Mouse (Mus musculus): ENCODE results near the gene Chtf18.
A peak's percentile ranks its signal among the peaks of the same experiment; 100 is the strongest.

Gene Chtf18

DNA sequence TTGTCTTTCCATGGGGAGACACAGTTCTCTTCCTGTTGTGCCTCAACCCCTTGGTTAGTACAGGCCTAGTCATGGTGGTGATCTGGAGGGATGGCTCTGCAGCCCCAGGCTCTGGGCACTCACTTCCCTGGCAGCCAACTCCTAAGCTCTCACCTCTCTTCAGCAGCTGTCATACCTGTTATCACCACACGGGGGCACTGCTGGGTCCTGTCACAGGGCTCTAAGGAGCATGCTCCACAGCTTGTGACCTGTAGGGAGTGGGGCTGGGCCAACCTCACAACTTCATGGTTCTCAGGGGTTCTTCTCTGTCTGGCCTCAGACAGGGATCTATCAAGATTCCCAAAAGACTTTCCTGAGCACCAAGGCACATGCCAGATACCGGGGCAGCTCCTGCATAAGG, 4.9 kb upstream of the Chtf18 start:
- peak; percentile 76 for DNase-seq

- no peak for DNase-seq
Observed at GRCm38 (mm10) chr17:25728009-25728270, 721 bp upstream of the Chtf18 start.

DNA sequence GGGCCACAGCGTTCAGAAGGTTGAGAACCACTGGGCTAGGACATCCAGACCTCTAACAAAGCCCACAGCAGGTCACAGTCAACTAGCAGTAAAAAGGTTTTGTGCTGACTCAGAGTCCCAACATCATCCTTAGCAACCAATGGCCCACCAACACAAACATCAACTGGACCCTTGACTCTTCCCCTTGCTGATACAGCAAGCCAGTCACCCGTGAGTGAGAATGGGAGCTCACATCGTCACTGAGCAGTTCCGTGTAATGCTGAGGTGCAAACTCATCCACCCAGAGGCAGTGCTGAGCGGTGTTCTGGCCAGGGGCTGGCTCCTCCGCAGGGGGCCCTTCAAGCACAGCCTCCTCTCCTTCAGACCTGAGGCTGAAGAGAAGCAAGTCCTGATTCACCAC, 2.0 kb downstream of the Chtf18 start:
- DNase-seq, result no peak

DNA sequence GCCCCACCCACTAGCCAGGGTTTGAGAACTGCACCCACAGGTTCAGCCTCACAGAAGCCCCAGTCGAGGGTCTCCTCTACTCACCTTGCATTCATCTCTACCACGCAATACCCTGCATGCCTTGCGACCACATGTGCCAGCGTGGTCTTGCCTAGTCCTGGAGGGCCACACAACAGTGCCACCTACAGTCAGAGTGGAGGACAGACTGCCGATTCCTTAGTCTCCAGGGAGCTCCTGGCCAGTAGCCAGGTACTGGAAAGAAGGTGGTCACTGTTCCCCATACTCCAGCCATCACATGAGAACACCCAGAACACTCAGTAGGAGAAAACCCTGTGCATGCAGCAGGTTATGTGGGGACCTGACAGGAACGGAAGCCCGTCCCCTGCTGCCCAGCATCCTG, 3.3 kb downstream of the Chtf18 start:
- no peak for DNase-seq

DNA sequence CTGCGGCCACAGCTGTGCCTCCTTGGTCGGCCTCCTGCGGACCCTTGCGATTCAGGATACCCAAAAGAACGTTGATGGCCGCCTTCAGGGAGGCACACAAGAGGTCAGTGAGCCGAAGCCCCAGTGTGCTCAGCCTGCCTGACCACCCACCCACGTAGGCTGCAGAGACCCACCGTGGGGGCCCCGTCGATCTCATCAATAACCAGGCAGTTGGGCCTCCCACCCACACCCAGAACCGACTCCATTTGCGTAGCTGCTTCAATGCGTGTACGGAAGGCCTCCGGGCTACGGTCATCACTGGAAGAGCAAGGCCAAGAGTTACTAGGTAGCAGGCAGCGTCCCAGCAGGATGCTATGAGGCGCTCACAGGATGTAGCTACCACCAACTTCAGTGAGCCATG, 3.7 kb downstream of the Chtf18 start:
- no peak for DNase-seq

DNA sequence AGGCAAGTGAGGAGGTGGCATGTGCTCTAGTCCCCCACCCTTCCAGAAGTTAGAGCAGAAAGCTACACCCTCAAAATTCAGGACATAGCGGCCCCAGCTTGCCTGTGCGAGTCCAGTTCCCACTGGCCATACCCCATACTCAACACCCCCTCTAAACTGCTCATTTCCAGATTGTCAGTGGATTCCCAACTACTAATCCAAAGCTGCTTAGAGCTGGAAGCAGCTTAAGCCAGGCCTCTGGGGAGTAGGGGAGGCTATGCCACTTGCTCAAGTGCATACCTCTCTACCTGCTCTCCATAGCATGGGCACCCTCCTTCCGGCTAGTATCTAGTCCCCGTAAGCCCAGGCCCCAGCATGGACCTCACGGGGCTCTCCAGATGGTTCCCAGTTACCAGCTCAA, 5.7 kb downstream of the Chtf18 start:
- no peak for DNase-seq

GRCm38 (mm10) chr17:25717691-25718090, 9.5 kb downstream of the Chtf18 start:
- no peak for DNase-seq

GRCm38 (mm10) chr17:25716711-25717637, 10.2 kb downstream of the Chtf18 start, which contains the start of gene Gng13:
Gng13 (plus strand) TSS chr17:25717171.
- no peak for DNase-seq

- no peak for DNase-seq
Observed at GRCm38 (mm10) chr17:25716130-25716529, 11.1 kb downstream of the Chtf18 start.

DNA sequence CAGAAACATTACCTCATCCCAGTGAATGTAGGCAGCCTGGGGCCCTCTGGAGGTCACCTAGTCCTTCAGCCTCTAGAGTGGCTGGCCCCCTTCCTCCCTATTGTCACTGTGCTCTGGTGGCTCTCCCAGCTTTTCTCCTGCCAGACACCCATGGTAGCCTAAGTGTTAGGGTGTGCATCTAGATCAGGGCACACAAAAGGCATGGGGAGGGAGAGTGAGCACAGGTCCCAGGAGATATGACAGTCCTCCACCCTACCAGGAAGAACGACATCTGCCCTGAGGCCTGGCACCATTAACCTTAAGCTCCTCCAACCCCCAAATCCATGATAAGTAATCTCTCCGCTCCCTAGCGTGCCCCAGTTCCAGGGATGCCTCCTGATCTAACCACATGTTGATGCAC, 11.6 kb downstream of the Chtf18 start:
- DNase-seq, result no peak

DNA sequence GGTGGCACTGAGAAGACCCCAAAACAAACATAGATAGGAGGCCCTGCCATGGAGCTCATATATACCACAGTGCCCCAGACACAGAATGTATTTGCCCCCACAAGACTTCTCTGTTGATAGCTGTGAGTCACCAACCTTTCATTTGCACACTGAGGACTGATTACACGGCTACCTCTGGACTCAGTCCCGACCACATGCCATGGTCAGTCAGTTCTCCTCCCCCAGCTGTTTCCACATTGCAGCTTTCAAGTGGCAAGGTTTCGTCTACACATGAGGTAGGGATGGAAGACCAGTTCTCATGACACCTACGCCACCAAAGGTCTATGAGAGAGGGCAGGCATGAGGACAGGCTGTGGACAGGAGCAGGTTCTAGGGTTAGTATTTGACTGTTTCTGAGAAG, 16.1 kb downstream of the Chtf18 start:
- no peak for DNase-seq

GRCm38 (mm10) chr17:25709994-25710393, 17.2 kb downstream of the Chtf18 start:
- no peak for DNase-seq

- no peak for DNase-seq
Observed at GRCm38 (mm10) chr17:25700863-25701496, 26.2 kb downstream of the Chtf18 start.

GRCm38 (mm10) chr17:25698446-25698845, 28.8 kb downstream of the Chtf18 start:
- peak; percentile 37 for DNase-seq

DNA sequence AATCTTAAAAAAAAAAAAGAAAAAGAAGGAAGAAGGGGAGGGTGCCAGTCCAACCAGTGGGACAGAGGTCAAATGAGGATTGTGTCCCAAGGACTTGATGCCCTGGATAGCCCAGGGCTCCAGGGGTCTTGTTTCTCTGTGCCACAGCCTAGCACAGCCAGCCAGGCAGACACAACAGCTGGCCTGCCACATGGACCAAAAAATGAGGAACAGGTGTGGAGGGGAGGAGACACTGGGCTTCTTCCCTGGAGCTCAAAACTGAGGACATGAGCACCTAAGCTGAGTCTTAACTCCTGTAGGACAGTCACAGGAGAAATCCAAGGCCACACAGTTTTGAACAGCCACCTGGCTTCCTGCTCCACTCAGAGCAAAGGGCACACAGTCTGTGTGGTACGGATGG, 31.0 kb downstream of the Chtf18 start:
- DNase-seq, result no peak

GRCm38 (mm10) chr17:25688922-25689321, 38.3 kb downstream of the Chtf18 start:
- DNase-seq, result no peak

- no peak for DNase-seq
Observed at GRCm38 (mm10) chr17:25686323-25686722, 40.9 kb downstream of the Chtf18 start.

DNA sequence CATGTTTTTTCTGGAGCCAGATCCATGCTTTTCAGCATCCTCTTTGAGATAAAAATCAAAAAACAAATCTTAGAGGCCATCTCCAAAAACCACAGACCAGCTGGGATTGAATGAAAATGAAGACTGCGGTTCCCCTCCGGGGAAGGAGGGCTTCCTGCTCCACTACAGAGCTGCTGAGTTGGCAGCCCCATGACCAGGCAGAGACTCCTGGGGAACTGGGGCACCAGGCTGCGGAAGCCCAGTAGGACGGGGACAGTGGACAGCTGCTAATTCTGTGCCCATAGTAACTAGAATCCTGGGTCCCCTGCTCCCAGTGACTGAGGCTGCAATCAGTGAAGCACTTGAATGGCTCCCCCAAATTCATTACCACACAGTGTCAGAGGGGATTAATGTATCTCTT, 45.6 kb downstream of the Chtf18 start:
- DNase-seq, result no peak

- DNase-seq, result no peak
Observed at GRCm38 (mm10) chr17:25679818-25680217, 47.4 kb downstream of the Chtf18 start.

GRCm38 (mm10) chr17:25677969-25678368, 49.2 kb downstream of the Chtf18 start:
- DNase-seq, result no peak

DNA sequence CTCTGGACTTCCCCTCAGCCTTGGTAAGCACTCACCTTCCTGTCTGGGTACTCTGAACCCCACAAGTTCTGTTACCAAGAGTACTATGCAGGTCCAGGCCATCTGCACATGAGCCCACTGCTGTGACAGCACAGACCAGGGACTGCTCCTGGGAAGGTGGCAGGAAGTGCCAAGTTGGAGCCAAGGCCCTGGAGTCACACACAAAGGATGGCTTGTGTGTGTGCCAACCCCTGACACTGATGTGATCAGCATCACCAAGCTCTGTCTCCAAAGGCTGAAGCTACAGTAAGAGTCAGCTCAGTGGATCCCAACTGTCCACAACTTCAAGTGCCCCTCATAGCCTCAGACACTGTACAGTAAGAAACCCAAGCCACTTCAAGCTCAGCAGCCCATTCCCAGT, 54.2 kb downstream of the Chtf18 start:
- DNase-seq, result peak; percentile 13

Measured in cerebellum, adult 11-12 months (tissue).